Mouse (Mus musculus) neural tube, embryonic 14.5 days (tissue): ENCODE measurements at regions not wholly inside any gene's neighbourhood (a gene's known extent, or its start where the extent isn't known, plus 50 kb on each side); places are given as distances from the start of the nearest gene placed in this dataset.
"Not testable (repeated sequence)": the region's sequence is repeated elsewhere in the genome, so short reads cannot be mapped to it uniquely, and the experiment has no call there.

Experiments used
- ATAC-seq: fragments of 200-750 bp; cut with Nextera tagmentation; 2 replicates; pipeline ENCODE4 v1.8.0; 2017; ENCODE audit warnings: low read depth, mild to moderate bottlenecking, moderate TSS enrichment, moderate library complexity
- H3K27ac ChIP-seq: fragments of 300-500 bp; sonication (generic); 2 replicates; pipeline ENCODE4 v1.5.1; 2014; ENCODE audit warnings: low read depth, mild to moderate bottlenecking, control low read depth, low read length, moderate library complexity, mixed read lengths
- H3K27me3 ChIP-seq: fragments of 300-500 bp; sonication (generic); 2 replicates; pipeline ENCODE4 v1.6.1; 2014; ENCODE audit warnings: low read length; ENCODE audit not compliant: control insufficient read depth, insufficient read depth
- H3K36me3 ChIP-seq: fragments of 300-500 bp; sonication (generic); 2 replicates; pipeline ENCODE4 v1.6.1; 2014; ENCODE audit warnings: low read length, mixed read lengths; ENCODE audit not compliant: control insufficient read depth, insufficient read depth
- H3K4me1 ChIP-seq: fragments of 300-500 bp; sonication (generic); 2 replicates; pipeline ENCODE4 v1.6.1; 2014; ENCODE audit warnings: low read length; ENCODE audit not compliant: control insufficient read depth, insufficient read depth
- H3K4me2 ChIP-seq: fragments of 300-500 bp; sonication (generic); 2 replicates; pipeline ENCODE4 v1.6.1; 2014; ENCODE audit warnings: mild to moderate bottlenecking, low read depth, low read length, control low read depth
- H3K4me3 ChIP-seq: fragments of 300-500 bp; sonication (generic); 2 replicates; pipeline ENCODE4 v1.5.1; 2014; ENCODE audit warnings: low read depth, low read length, control low read depth, mixed read lengths
- H3K9ac ChIP-seq: fragments of 300-500 bp; sonication (generic); replicated peaks from 2 replicates; pipeline ENCODE4 v1.6.1; 2014; ENCODE audit warnings: low read depth, mild to moderate bottlenecking, control low read depth, low read length, mixed read lengths
- H3K9me3 ChIP-seq: fragments of 300-500 bp; sonication (generic); 2 replicates; pipeline ENCODE4 v1.6.1; 2016; ENCODE audit warnings: low read length; ENCODE audit not compliant: control insufficient read depth
- WGBS: fragments of 180-500 bp; shearing (Covaris S2); extraction: QIAGEN DNeasy Blood & Tissue Kit; methylation state at CpG from one replicate; pipeline ENCODE4 v1.1.7; 2014; 5-methylcytosine and 5-hydroxymethylcytosine counted together

DNA sequence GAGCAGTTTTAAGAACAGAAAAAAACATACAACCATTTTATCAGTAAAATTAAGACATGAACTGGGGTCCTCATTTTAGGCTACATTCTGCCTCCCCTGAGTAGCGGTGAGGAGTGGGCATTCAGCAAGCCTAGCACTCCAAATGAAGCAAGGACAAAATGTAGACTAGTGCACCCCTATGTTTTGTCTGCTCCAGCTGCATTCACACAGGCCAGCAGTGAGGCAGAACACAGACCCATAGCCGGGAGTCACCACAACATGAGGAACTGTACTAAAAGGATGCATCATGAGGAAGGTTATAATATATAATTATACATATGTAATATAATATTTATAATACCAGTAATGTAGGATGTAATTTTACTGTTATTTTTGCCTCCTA lies 1141.5 kb downstream of the Hace1 start:
- H3K27me3 ChIP-seq = no peaks in the 10 kb centered on the region
- WGBS = 40% methylated on average over 2 of the region's 2 CpGs
- no peaks in the 10 kb centered on the region for H3K4me1 ChIP-seq
- H3K9ac ChIP-seq = no peak overlapping the region
- ATAC-seq = peak; percentile 73; the same call in 1 of the 2 replicates
- H3K4me3 ChIP-seq = no peak overlapping the region
- H3K4me2 ChIP-seq = no peak overlapping the region
- H3K27ac ChIP-seq = peak overlapping the region; percentile 67
- H3K36me3 ChIP-seq = no peaks in the 10 kb centered on the region
- no peaks in the 10 kb centered on the region for H3K9me3 ChIP-seq

DNA sequence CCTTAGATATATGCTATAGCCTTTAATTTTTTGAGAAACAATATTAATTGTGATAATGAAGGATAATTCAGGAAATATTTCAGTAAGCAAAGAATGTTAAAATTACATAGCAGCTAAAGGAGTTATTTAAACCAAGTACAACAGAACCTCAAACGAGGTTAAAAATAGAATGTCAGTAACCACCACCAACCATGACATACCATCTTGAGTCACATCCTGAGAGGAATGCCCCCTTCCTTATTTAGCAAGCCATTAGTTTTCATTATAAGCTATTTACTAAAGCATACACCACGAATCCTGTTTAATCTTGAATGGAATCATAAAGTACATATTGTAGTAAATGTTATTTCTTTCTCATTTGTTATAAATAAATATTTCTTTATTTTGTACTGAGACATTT lies 1146.0 kb downstream of the Hace1 start:
- H3K4me3 ChIP-seq = no peak overlapping the region
- no peaks in the 10 kb centered on the region for H3K36me3 ChIP-seq
- ATAC-seq = no peak
- H3K4me1 ChIP-seq = no peaks in the 10 kb centered on the region
- no peak overlapping the region for H3K4me2 ChIP-seq
- H3K9me3 ChIP-seq = no peaks in the 10 kb centered on the region
- H3K27me3 ChIP-seq = no peaks in the 10 kb centered on the region
- 77% methylated on average over 2 of the region's 2 CpGs for WGBS
- no peak overlapping the region for H3K27ac ChIP-seq
- H3K9ac ChIP-seq = no peak overlapping the region

- no peaks in the 10 kb centered on the region for H3K9me3 ChIP-seq
- H3K4me3 ChIP-seq = no peak overlapping the region
- H3K9ac ChIP-seq = no peak overlapping the region
- H3K4me1 ChIP-seq = no peaks in the 10 kb centered on the region
- no peaks in the 10 kb centered on the region for H3K27me3 ChIP-seq
- H3K4me2 ChIP-seq = no peak overlapping the region
- ATAC-seq = no peak
- no peaks in the 10 kb centered on the region for H3K36me3 ChIP-seq
- 63% methylated on average over 1 of the region's 1 CpGs for WGBS
- H3K27ac ChIP-seq = no peak overlapping the region
Measured at GRCm38 (mm10) chr10:46730601-46731000, 1153.0 kb downstream of the Hace1 start.

DNA sequence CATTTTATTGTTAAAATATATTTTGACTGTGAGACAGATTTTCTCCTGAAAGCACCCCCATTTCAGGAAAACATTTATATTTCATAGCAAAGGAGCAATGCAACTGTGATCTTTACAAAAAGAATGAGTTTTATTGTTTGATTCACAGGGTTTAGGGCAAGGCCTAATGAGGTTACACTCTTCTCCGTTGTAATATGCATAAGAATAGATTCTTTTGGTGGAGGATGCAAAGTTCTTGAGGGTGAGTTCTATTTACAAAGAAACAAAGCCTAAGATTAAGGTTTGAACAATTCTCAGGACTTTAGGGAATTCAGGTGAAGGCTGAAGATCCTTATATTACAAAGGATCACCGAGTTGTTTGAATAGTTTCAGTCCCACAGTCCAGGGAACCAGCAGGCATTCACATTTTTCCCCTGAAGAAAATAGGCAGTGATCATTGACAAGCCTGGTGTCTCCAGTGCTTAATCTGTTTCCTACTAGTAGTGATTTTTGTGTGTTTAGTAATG lies 1156.2 kb downstream of the Hace1 start:
- ATAC-seq = no peak
- Histone ChIP-seq H3K4me3 (no peak overlapping the region), H3K9ac (no peak overlapping the region), H3K9me3 (no peaks in the 10 kb centered on the region), H3K27me3 (no peaks in the 10 kb centered on the region), H3K27ac (no peak overlapping the region), H3K4me1 (no peaks in the 10 kb centered on the region), H3K36me3 (no peaks in the 10 kb centered on the region), H3K4me2 (no peak overlapping the region)
- WGBS = 19% methylated on average over 2 of the region's 2 CpGs

- Histone ChIP-seq H3K9me3 (no peaks in the 10 kb centered on the region), H3K9ac (no peak overlapping the region), H3K27me3 (no peaks in the 10 kb centered on the region), H3K27ac (no peak overlapping the region), H3K36me3 (no peaks in the 10 kb centered on the region), H3K4me2 (no peak overlapping the region), H3K4me1 (no peaks in the 10 kb centered on the region), H3K4me3 (no peak overlapping the region)
- no peak for ATAC-seq
- WGBS = 81% methylated on average over 3 of the region's 3 CpGs
Measured at GRCm38 (mm10) chr10:46741098-46741497, 1163.5 kb downstream of the Hace1 start.

- Histone ChIP-seq H3K36me3 (no peaks in the 10 kb centered on the region), H3K4me2 (no peak overlapping the region), H3K9me3 (no peaks in the 10 kb centered on the region), H3K4me3 (no peak overlapping the region), H3K4me1 (no peaks in the 10 kb centered on the region), H3K9ac (no peak overlapping the region), H3K27ac (no peak overlapping the region), H3K27me3 (no peaks in the 10 kb centered on the region)
- WGBS = 95% methylated on average over 3 of the region's 3 CpGs
- no peak for ATAC-seq
Measured at GRCm38 (mm10) chr10:46742131-46742530, 1164.5 kb downstream of the Hace1 start.

- no peak overlapping the region for H3K27ac ChIP-seq
- H3K36me3 ChIP-seq = no peaks in the 10 kb centered on the region
- ATAC-seq = no peak
- H3K27me3 ChIP-seq = no peaks in the 10 kb centered on the region
- no peak overlapping the region for H3K9ac ChIP-seq
- H3K9me3 ChIP-seq = no peaks in the 10 kb centered on the region
- no peaks in the 10 kb centered on the region for H3K4me1 ChIP-seq
- WGBS = 75% methylated on average over 1 of the region's 1 CpGs
- H3K4me2 ChIP-seq = no peak overlapping the region
- H3K4me3 ChIP-seq = no peak overlapping the region
Measured at GRCm38 (mm10) chr10:46760923-46761322, 1183.3 kb downstream of the Hace1 start.

DNA sequence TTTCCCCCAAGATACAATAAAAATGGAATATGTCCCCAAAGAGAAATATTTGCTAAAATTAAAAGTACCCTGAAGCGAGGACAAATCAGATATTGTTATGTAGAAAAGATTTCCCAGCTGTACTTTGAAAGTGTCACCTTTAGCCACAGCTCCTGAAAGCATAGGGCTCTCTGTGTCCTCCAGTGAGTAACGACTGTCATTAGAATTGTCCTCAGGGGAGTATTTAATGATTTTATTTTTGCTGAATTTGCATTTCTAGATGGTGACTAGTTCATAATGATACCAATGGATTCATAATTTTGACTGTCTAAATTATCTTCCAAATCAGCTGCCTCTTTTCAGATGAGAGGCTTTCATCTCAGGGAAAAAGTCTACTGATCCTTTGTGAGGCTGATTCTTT lies 1201.1 kb downstream of the Hace1 start:
- WGBS = 16% methylated on average over 2 of the region's 2 CpGs
- ATAC-seq = peak; percentile 51; the same call in 1 of the 2 replicates
- no peaks in the 10 kb centered on the region for H3K27me3 ChIP-seq

DNA sequence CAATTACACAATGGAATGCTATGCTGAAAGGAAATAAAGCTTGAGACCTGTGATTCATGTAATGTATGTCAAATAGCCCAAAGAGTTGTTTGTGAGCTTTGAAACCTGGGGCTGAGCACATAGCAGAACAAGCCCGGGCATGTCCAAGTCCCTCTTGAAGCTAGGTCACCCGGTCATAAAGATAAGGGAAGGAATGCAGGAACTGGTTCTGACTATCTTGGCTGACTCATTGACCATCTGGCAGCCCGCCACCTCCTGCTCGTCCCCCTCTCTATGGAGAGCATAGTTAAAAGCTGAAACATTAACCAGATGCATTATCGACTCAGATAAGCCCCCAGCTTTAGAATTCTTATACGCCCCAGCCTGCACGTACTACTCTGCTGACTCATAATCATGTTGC lies 1208.1 kb downstream of the Hace1 start:
- not testable (repeated sequence) for H3K4me3 ChIP-seq, H3K27me3 ChIP-seq, H3K9me3 ChIP-seq, H3K4me2 ChIP-seq, H3K4me1 ChIP-seq, H3K36me3 ChIP-seq, H3K9ac ChIP-seq, ATAC-seq, H3K27ac ChIP-seq
- WGBS = 92% methylated on average over 7 of the region's 7 CpGs

More for the DNA sequence above, 1201.1 kb downstream of the Hace1 start:
- no peak overlapping the region for H3K27ac ChIP-seq
- H3K9me3 ChIP-seq = no peaks in the 10 kb centered on the region
- H3K4me3 ChIP-seq = no peak overlapping the region
- H3K4me2 ChIP-seq = no peak overlapping the region
- H3K9ac ChIP-seq = no peak overlapping the region
- H3K36me3 ChIP-seq = no peaks in the 10 kb centered on the region
- no peaks in the 10 kb centered on the region for H3K4me1 ChIP-seq

DNA sequence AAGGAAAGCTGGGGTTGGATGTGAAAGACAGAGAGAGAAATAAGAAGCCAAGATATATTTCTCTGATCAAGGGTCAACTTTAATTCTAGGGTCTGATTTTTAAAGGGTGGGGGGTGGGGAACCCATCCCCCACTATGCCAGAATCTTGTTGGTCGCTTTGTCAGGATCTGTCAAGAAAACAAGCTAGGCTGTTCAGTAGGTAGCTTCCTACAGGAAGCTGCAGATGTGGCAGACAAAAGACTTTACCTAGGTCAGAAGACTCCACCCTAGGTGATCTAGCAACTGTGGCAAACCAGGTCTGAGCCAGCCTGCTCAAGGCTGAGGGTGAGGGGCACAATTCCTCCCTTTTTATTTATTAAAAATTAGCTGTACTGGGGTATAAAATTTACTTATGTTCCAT lies 1236.6 kb downstream of the Hace1 start:
- Histone ChIP-seq H3K9ac (no peak overlapping the region), H3K36me3 (no peaks in the 10 kb centered on the region), H3K9me3 (no peaks in the 10 kb centered on the region), H3K27me3 (no peaks in the 10 kb centered on the region), H3K4me1 (no peaks in the 10 kb centered on the region), H3K4me3 (no peak overlapping the region), H3K4me2 (no peak overlapping the region), H3K27ac (no peak overlapping the region)
- 72% methylated on average over 1 of the region's 1 CpGs for WGBS
- ATAC-seq = no peak
